Mouse (Mus musculus): ENCODE measurements around the gene Gm2a.

The Gm2a gene

DNA sequence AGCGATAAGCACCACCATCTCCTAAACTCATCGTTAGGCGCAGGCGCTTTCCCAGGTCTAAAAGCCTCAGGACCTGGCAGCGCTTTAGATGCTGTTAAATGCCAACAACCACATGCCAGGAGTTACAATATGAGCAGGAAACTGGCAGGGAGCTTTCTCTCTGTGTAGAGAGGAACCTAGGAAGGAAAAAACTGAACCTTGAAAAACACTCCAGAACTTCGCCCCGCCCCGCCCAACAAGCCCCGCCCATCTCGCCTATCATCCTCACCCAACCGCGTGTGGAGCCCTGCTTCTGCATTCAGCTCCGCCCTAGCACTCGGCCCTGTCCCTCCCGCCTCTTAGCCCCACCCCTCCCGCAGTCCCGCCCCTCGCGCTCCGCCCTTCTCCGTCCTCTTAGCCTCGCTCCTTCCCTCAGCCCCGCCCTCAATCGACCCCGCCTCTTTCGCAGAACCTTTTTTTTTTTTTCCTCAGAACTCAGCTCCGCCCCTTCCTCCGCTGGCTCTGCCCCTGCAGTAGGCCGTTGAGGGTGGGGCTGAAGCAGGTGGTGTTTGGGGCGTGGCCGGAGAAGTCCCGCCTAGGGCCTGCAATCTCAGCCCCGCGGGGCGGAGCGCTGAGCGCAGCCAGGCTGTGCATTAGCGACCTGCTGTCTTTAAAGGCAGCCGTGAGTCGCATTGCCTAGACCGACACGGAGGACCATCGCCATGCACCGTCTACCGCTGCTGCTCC, at the start of gene Gm2a:
Gm2a (plus strand) TSS at position 653 of the 726 bp plus-strand sequence.
- DNase-seq, result peak; percentile 97 to 98

DNA sequence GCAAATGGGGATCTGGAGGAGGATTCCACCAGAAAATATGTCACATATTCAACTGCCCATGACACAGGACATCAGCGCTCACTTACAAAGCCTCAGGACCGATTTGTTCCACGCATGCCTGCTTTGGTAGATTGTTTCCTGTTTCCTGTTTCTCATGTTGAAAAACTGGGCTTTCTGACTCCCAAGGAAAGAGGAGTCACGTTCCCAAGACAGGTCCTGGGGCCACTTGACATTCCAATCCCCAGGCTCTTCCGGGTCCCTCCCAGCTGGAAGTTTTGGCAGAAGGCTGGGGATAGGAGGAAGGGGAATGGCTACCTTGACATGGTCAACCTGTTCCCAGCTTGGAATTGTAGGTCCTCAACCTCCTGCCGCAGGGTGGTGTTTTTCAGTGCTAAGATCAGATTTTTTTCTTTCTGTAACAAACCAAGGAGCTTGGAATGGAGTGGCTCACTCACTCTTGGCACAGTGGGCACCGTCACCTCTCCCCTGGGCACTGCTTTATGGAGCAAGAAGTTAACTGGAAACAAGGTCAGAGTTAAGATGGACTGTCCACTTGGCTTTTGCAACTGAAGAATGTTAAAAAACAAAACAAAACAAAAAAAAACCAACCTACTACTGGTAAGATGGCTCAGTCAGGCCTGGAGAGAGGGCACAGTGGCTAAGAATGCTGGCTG, 46.9 kb upstream of the Gm2a start:
- peak in 1 of 2 experiments; percentile 59 for DNase-seq

DNA sequence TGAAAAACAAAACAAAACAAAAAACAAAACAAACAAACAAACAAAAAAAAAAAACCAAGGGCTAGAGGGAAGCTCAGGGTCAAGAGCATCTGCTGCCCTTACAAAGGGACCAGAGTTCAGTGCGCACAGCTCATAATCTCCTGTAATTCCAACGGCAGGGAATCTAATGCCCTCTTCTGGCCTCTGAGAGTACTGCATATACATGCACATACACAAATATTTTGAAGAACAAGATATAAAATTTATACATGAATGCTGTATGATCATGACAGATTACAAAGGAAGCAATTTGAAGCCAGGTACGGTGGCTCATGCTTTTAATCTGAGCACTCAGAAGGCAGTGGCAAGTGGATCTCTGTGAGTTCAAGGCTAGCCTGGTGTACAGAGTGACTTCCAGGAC, 40.4 kb upstream of the Gm2a start:
- DNase-seq, result no peak

DNA sequence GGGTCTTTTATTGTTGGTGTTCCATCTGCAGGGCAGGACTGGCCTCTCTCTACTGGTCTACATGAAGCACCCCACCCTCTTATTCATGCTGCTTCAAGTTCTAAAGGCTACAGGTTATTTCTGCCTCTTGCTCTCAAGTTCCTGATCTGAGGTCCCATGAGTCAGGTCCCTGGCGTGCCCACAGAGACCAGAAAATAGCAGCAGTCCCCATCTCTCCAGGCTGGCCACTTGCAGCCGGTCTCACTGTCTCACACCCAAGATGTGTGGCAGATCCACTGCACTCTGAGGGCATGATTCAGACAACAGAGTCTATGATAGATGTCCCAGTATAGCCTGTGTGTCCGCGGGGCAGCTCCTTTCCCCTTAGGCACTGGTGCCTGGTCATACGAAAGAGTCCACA, 37.1 kb upstream of the Gm2a start:
- DNase-seq, result no peak

DNA sequence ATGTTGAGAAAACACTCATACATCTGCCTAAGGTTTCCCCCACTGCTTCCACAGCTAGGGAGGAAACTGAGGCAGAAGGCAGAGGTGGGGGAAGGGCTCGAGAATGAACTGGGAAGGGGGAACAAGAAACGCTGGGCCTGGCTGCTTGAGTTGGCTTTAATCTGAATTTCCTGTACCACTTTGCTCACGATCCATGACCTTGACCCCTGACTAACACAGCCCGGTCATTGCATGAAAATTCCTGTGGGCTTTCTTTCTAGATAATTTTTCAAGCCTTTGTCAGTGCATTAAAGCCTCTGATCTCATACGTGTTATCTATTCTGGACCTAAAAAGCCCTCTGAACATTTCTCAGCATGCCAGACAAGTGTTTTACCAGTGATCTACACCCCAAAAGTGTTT, 35.1 kb upstream of the Gm2a start:
- no peak for DNase-seq

DNA sequence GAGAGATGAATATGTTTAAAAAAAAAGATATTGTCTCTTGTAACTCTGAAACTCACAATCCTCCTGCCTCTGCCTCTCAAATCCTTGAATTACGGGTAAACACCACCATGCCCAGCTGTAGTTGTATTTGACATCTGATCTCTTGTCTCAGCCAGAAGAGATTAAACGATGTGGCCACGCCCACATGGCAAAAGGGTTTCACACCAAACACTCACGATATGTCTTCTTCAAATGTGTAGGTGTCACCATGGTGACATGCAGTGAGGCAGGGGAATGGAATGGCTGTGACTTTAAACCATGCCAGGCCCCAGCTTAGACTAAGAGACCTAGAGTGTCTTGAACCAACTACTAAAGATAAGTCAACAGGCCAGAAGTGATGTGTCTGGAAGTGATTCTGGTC, 31.0 kb upstream of the Gm2a start:
- DNase-seq, result no peak

DNA sequence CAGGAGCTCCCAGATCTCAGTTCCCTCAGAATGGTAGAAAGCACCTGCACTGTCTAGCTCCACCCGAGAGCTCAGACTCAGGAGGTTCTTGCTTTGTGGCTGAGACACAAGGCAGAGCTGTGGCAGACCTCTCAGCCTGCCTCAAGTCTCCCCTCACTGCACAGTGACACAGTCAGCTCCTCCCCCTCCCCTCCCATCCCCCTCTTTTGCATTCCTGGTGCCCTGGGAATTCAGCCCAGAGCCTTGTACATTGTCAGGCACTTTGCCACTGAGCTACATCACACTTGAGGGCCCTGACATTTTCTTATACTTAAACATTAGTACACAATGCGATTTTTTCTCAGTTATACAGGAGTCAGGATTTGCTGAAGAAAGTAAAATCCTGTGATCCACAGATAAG, 28.9 kb upstream of the Gm2a start:
- no peak for DNase-seq

DNA sequence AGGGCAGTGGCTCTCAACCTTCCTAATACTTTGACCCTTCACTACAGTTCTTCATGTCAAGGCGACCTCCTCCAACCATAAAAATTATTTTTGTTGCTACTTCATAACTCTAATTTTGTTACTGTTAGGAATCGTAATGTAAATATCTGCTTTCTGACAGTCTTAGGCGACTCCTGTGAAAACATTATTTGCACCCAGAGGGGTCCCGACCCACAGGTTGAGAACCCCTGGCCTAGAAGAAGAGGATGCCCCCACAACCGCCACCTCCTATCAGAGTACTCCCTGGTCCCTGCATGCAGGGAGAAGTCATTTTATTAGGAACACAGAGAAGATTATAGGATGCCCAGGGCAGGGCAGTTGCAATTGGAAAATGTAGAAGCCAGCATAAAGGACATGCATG, 26.6 kb upstream of the Gm2a start:
- DNase-seq, result no peak

DNA sequence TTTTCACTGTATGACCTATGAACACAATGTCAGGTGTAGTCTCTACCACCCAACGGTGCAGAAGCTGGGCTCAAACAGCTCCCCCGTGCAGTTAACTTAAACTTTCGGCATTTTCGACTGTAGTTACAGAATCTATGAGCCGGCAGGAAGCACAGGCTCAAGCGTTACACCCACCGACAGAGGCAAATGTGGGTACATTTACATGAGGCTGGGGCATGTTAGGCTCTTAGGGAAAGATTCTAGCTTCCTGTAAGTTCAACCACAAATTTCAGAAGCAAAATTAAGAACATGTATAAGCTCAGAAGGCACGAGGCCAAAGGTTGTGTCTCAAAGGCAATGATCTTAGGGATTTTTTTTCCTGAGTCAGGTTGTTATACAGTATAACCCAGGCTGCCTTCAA, 25.4 kb upstream of the Gm2a start:
- DNase-seq, result no peak

DNA sequence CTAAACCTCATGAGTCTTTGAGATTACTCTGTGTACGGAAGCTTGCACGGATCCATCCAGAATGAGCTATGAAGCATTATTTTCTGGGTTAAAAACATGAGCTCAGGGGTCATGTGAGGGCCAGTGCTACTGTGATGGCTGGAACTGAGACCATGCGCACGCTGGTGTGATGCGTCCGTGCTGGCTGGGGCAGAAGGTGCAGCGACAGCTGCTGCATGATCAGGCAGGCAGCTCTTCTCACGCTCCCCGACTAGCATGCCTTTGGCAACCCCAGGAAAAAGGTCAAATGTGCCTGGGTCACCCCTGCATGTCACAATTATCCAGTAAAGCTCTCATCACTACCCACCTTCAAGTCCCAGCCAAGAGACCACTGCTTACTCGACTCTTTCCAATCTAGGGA, 24.7 kb upstream of the Gm2a start:
- DNase-seq, result no peak

DNA sequence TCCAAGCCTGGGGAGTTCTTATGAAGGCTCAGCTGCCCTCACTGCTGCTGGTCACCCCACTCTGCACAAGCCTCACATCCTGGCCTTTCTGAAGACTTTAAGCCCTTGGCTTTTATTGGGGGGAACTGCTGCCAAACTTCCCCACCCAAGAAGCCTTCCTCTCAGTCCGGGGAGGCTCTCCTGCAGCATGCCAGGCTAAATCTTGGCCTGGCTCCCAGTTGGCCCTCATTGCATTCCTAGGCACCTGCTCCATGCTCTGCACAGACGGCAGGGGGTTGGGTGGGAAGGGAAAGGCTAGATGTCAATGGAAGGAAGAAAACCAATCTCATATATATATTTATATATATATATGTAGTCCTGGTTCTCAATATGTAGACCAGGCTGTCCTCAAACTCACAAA, 22.3 kb upstream of the Gm2a start:
- DNase-seq, result peak; percentile 51 to 61

DNA sequence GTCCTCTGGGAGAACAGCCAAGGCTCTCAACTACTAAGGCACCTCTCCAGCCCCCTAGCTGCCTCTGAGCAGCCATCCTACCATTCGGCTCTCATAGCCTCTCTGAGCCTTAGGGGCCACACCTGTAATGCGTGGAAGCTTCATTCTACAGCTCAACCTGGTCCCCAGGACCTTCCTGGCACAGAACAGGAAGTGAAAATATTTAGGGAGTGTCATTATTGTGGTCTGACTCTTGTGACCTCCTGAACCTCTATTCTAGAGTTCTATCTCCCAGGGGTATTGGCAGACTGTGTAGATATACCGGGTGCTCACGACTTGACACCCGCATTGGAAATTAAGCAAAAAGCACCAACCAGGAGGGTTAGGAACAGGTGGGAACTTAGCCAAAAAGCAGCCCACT, 21.7 kb upstream of the Gm2a start:
- no peak for DNase-seq

DNA sequence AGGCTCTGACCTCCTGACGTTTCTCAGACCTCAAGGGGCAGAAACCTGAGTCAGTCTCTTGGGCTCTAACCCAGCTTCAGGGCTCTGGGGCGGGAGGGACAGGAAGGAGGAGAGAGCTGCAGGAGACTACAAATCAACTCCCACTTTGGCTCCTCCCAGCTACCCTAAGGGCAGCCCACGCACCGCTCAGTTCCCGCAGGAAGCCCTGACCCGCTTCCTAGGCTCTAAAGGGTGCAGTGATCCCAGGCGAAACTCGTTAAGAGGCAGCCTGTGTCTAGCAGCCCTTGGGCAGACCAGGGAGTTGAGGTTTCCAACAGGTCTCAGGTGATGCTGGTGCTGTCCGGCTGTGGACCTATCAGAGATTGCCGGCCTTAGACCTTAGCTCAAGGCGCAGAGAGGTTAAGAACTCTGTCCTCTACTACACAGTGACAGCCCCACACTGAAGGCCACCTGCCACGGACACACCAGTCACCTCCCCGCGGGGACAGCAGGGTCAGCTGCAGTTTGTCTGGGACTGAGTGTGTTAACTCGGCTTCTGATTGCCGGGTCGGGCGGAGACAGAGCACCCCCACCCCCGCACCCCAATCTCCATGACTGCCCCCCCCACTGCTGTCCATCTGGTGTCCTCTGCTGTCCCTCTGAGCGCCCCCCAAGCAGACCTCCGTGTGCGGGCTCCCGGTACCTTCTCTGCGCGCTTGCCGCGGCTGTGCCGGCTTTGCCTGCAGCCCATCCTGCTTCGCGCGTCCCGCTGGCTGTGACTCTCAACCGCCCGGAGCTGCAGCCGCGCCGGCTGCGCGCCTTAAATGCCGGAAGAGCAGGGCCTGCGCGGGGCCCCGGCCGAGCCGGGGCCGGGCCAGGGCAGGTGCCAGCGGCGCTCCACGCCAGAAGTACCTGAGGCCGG, 20.3 kb upstream of the Gm2a start, which contains the start of gene Ccdc69:
Ccdc69 (minus strand) TSS at position 801 of the 901 bp plus-strand sequence.
- peak; percentile 53 to 70 for DNase-seq

DNA sequence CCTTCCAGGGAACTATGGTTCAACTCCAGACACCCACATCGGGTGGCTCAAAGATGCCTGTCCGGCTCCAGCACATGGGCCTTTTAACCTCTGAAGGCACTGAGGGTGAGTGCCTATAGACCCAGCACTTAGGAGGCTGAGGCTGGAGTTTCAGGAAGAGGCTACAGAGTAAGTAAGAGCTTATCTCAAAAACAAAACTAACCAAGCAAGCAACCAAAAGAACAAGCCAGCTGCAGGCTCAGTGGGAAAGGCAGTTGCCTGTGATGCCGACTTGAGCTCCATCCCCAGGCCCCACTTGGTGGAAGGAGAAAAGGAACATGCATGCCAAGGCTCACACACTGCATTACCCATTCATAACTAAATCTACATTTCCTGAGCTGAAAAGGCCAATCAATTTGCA, 19.4 kb upstream of the Gm2a start:
- DNase-seq, result no peak

DNA sequence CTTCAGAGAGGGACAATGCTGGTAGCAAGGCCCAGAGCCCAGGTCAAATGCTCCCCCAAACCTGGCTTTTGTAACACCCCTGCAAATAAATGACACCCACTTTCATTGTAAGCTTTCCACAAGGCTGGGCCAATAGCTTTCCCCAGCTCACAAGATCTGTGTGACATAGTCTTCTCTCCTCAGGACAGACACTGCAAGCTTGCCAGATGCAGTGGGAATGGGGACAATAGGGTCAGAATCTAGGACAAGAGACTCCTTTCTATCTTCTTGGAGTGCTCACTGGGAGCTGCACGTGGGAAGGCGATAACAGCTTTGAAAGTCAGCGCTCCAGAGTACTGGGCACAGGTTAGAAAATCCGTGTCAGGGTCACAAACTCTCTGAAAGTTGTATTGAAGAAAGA, 18.7 kb upstream of the Gm2a start:
- DNase-seq, result no peak

DNA sequence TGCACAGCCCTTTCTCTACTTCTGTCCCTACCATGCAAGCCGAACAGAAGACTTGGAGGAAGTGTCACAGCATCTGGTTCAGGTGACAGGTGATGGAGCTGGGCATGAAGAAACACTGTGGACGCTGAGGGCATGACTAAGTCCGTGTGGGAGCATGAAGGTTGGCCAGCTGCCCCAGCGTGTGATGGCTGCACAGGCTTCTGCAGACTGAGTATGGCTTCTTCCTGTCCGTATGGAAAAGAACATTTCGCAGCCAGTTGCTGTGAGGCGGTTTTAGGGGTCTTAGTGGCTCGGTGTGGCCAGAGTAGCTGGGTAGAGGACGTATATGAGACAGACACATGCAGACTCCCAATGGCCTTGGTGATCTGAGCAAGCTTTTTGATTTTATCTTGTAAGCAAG, 16.7 kb upstream of the Gm2a start:
- no peak for DNase-seq

DNA sequence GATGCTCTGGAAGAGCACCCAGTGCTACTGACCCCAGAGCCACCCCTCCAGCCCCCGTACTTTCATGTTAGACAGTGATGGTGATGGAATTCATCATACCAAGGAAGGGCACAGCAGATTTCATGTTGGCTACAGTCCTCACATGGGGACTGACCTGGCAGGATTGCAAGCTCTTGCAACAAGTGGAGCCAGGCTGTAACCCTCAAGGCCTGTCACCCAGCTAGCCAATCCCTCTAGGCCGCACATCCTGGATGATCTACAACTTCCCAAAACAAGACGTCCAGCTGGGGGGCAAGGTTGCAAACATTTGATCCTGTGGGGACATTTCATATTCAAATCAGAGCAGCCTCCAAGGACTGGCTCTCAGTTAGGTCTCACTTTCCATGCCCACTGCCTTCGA, 13.3 kb upstream of the Gm2a start:
- peak; percentile 38 to 62 for DNase-seq

DNA sequence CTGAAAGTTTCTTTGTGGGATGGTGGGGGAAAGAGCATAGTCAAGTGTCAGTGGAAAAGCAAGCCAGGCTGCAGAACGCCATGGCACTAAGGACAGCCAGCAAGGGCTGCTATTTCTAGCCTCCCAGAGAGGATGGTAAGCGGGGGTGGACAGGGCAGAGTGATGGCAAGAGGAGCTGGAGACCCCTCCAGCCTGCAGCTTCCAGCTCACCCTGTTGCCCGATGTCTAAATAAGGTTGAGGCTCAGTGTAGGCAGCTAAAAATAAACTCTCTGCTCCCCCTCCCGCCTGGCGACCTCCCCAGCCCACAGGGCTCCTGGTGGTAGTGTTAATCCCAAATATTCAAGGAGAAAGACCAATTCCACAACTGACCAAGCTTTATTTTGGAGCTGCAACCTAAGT, 12.5 kb upstream of the Gm2a start:
- DNase-seq, result no peak

DNA sequence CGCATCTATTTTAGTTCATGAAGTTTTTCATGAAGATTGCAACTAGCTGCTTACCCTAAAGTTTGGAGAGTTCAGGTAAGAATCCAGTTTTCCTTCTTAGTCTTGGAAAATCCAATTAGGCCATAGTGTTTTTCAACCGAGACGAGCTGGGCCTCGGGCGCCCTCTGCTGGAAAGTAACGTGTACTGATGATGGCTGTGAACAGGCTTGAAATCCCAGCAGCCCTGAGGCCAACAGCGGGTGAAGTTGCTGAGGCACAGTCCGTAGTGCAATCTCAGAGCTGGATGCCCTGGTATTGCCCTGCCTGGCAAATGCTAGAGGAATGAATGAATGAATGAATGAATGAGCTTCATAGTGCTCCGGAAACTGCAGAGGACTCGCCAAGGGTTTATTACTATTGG, 10.9 kb upstream of the Gm2a start:
- peak; percentile 71 to 82 for DNase-seq

DNA sequence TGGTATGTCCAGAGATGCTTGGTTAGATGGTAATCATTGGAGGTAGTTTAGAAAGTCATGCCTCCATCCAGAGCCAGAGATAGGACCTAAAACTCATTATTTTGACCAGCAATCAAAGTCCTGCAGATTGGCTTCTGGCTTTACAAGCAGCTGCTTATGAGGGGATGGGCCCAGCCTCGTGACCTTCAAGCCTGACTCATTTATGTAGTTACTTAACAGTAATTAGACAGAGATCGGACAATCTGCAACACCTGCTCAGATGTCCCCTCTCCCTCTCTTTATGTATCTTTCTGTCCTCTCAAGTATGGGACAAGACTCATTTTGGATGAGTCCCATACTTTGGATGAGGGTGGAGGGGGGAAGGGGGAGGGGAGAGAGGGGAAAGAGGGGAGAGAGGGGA, 8.0 kb upstream of the Gm2a start:
- DNase-seq, result no peak

DNA sequence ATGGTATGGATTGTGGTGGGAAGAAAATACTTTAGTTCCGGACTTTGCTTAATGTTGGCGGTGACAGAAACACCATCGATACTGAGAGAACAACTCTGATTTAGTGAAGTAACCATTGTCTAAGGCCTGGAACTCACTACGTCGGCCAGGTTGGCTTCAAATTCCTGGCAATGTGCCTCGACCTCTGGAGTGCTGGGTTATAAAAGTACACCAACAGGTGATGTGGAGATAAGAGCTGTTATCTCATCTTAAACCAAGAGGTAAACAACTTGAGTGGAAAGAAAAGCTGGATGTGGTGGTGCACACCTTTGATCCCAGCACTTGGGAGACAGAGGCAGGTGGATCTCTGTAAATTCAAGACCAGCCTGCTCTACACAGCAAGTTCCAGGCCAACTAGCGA, 4.8 kb upstream of the Gm2a start:
- no peak for DNase-seq

DNA sequence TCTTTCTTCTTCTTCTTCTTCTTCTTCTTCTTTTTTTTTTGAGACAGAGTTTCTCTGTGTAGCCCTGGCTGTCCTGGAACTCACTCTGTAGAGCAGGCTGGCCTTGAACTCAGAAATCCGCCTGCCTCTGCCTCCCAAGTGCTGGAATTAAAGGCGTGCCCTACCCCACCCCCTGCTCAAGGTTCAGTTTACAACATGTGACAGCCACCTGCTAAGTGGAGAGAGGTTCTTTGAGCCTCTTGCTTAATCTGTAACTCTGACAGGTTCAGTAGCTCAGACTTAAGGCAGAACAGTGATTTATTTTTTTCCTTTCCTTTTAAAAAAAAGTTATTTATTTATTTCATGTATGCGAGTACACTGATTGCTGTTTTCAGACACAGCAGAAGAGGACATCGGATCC, 1.6 kb upstream of the Gm2a start:
- peak; percentile 57 to 75 for DNase-seq

DNA sequence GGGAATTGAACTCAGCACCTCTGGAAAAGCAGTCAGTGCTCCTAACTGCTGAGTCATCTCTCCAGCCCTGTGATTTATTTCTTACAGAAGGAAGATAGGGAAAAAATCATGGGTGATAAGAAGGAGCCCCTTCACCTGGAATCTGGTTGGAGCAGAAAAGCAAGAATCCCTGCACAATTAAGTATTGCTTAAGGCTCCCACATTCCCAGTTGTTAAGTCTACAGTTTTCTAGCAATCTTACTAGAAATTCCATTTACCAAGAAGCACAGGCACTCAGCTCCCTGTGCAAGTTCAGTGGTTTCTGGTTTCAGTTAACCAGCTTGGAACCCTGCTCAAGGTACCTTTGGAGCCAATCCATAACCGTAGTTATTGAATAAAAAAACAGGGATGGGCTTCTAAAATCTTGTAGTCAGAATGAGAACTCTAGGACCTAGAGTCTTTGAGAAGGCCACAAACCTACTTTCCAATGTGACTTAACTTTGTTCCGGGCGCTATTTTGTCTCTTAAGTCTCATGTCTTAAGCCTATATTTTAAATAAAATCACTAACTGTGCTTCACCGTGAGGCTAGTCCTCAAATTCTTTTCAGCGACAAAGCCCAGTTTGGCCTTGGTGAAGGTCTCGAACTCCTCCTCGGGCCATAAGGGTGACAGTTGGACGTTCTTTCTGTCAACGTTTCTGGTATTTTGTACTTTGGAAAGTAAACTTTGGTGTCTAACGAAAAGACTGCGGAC, 1.0 kb upstream of the Gm2a start:
- no peak for DNase-seq

All from kidney, postnatal 25 days (tissue).